Mouse (Mus musculus) cerebellum, postnatal 36 days (tissue): Measurements from ENCODE around the gene Pkd1l2.

ENCODE experiments used
- DNase-seq, 2 experiments: peaks; one replicate each; pipeline ENCODE4 v3.0.0; 2021 to 2022; ENCODE audit warnings: mixed read lengths in 2 of 2

Pkd1l2 gene

DNA sequence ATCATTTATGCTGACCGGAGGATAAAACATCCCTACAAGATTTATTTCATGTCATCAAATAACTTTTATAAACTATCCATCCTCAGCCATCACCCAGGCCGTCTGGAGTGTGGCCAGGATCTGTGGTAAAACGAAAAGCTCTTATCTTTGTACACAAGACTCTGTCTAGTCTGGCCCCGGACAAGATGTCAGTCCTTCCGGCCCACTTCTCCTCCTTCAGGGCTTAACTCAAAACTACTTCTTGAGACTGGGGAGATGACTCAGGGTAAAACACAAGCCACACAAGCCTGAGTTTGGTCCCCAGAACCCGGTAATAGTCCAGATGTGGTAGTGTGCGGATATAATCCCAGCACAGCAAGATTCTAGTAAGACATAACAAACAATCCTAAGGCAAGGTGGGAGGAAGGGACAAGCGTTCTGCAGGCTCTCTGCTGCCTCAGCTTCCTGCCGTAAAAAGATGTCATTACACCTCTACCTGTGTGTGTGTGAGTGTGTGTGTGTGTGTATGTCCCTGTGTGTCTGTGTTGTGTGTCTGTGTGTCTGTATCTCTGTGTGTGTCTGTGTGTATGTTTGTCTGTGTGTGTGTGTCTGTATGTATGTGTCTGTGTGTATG is 804 bp upstream of the Pkd1l2 start:
- DNase-seq: no peak

GRCm38 (mm10) chr8:117079652-117080051 is 2.6 kb downstream of the Pkd1l2 start:
- no peak for DNase-seq

GRCm38 (mm10) chr8:117078367-117078926 is 3.8 kb downstream of the Pkd1l2 start:
- no peak for DNase-seq

DNA sequence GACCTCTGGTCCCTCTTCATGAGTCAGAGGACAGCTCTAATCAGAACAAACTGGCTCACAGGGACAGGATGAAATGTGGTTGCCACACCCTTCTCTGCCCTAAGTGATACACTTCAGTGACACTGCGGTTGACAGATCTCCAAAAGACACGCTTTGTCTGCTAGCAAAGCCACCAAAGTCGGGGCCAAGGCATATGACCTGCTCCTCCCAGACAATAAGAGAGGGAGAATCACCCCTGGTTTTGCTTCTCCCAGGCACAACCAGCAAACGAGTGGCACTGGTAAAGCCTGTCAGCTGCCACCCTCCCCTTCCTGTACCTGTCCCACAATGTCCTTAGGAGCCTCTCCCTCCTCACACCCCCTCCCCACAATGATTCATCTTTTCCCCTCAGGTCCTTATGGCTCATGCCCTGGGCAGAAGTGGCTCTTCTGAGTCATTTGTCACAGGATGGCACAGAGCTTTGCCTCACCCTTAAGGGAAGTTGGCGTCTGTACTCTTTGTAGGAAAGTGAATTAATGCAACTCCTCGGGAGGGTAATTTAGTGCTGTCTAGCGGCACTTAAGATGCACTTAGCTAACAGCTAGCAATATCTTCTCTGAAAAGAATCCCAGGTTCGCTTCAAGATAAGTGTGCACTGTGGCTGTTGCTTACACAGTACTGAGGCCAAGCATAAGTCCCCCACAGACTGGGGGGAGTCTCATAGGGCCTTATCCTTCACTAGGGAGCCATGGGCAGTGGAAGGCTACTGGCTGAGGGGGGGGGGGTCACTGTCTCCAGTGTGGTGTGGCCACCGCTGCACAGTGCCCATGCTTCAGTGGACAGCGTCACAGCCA is 7.7 kb downstream of the Pkd1l2 start:
- DNase-seq: no peak

DNA sequence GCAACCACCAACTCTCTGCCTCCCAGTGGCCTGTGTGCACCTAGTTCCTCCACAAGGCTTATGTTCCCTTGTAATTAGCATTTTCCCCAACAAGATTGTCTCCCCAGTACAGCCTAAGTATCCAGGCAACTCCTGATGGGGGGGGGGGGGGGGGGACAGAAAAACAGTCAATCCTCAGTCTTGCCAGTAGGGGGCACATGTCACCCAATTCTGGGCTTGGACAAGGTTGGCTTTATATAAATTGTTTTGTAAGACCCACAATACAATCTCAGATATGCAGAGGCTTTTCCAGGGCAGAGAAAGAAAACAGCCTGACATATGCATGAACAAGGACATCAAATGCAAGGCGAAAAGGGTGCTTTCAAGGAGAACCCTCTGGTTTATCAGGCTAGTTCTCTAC is 12.5 kb downstream of the Pkd1l2 start:
- peak in 1 of 2 experiments; percentile 4 for DNase-seq

DNA sequence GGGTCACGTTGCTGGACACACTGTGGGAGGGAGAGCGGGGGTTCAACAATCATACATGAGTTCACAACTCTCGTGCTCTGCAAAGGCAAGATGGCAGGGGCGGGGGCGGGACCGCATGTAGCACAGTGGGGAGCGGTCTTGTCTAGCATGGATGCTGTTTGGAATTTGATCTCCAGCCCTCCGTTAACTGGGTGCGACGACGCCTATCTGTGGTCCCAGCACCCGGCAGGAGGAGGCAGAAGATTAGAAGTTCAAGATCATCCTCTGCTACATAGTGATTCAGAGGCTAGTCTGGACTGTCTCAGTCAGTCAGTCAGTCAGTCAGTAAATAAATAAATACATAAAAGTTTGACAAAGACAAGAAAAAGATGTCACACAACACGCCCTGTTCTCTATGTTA is 14.0 kb downstream of the Pkd1l2 start:
- DNase-seq: no peak

DNA sequence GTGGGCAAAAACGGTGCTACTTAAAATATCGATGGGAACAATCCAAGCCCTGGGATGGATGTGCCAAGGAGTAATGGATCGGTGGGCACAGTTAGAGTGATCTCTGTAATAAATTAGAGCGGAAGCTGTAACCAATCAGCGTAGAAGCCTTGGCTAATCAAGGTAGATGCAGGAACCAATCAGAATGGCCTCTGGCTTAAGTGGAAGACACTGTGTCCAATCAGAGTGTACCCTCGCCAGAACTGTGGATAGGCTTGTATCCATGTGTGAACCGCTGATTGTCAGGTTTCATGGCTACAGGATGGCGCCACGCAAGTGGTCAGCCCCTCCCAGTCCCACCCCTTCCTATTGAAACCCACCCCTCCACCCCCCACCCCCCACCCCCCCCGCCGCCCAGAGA is 14.9 kb downstream of the Pkd1l2 start:
- DNase-seq: no peak

DNA sequence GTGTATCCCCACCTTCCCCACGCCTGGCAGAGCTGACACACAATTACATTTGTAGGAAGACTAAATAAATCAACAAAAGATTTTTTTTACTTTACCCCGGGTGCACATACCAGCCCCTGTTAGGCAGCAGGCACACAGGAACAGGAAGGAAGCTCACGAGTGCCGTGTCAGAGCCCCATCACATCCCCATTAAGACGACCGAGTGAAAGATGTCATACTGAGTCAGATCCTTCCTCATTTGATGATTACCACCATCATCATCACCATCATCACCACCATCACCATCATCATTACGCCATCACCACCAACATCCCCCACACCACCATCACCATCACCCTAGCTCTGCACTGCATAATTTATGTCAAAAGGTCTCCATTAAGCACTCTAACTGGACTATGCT is 15.3 kb downstream of the Pkd1l2 start:
- DNase-seq: no peak

- no peak for DNase-seq
These were observed 20.9 kb downstream of the Pkd1l2 start for GRCm38 (mm10) chr8:117061180-117061880.

- no peak for DNase-seq
These were observed 21.9 kb downstream of the Pkd1l2 start for GRCm38 (mm10) chr8:117060306-117060705.

DNA sequence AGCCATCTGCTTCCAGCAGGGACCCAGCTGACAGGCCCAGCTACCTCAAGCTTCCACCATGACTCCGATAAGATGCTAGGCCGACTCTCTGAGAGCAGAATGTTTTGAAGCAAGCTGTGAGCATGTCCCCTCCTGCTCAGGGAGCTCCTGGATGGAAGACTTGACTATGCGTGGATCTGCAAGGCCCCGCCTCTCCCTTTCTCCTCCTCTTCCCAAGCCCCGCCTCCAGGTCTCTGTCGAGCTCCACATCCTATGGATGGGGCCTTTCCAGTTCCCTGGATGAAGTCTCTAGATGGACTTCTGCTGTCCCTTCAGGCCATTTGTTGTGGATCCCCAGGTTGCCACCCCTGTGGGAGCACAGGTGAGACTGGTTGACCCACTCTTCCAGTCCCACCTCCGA is 23.2 kb downstream of the Pkd1l2 start:
- DNase-seq: no peak

DNA sequence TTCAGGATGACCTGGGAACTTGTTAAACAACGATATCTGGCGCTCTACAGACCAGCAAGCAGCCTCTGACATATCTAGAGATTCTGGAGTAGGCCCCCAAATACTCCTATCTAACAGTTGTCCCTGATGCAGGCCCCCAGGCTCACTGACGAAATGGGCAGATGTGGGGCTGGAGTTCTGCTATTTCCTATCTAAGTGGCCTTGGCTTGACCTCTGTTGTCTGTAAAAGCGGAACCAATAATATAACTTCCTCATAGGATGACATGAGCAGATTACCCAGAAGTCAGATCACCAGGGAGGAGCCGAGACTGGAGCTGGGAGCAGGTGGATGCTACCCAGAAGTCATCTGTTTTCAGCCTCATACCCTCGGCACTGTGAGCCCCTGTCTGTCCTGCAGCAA is 27.2 kb downstream of the Pkd1l2 start:
- no peak for DNase-seq

- DNase-seq: no peak
These were observed 28.1 kb downstream of the Pkd1l2 start for GRCm38 (mm10) chr8:117054146-117054545.

GRCm38 (mm10) chr8:117053135-117054079 is 28.8 kb downstream of the Pkd1l2 start:
- peak in 1 of 2 experiments; percentile 6 for DNase-seq

DNA sequence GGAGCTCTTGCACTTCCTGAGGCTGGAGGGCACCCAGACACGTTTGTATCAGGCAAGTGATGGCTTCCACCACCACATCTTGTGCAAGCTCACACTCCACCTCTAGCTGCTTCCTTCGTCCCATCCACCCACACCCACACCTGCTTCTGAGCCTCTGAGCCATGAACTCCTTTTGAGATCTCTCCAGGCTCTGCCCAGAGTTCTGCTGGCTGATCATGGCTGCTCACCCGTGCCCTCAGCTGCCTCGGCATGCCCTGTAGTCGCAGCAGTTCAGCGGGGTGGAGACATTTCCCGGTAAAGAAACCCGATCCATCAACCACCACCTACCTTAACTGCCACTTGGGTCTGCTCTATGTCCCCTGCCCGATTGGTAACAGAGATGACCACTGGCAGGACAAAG is 30.9 kb downstream of the Pkd1l2 start:
- DNase-seq: no peak

GRCm38 (mm10) chr8:117050763-117051162 is 31.5 kb downstream of the Pkd1l2 start:
- DNase-seq: no peak

GRCm38 (mm10) chr8:117049444-117049843 is 32.8 kb downstream of the Pkd1l2 start:
- no peak for DNase-seq

- no peak for DNase-seq
These were observed 38.7 kb downstream of the Pkd1l2 start for GRCm38 (mm10) chr8:117043584-117043983.

- DNase-seq: no peak
These were observed 42.4 kb downstream of the Pkd1l2 start for GRCm38 (mm10) chr8:117039843-117040242.

- no peak for DNase-seq
These were observed 44.8 kb downstream of the Pkd1l2 start for GRCm38 (mm10) chr8:117037374-117037935.

DNA sequence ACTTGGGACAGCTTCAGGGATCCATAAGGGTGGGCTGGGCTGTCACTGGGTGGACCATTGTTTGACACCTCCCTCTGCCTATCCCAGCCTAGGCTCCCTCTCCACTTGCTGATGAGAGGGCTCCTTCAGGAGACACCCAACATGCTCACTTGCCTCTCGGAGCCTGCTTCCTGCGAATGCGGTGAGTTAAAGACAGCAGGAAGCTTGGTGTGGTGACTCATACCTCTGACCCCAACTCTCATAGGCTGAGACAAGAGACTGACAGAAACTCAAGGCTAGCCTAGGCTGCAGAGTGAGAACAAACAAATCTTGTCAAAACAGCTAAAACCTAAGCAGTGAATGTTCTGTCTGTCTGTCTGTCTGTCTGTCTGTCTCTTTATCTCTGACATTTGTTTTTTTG is 48.9 kb downstream of the Pkd1l2 start:
- DNase-seq: no peak

DNA sequence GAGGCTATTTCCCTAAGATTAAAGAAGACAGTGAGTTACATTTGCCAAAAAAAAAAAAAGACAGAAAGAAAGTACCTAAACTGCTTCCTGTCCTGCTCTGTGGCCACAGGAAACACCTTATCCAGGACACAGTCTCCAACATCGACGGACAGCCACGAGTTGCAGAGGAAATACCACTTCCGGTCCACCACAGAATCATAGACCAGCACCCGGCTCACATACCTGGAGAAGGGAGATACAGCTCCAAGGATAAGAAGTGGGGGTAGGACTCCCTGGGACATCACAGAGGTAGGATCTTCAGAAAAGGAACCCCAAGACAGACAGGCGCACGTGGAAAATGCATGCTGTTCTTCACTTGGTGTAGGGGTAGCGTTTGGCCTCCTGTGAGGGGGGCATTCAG is 49.6 kb downstream of the Pkd1l2 start:
- no peak for DNase-seq
